Mouse (Mus musculus) forebrain, embryonic 14.5 days (tissue): ENCODE results near the gene Adcy9. TPM values are rescaled to one million over a fixed set of nuclear protein-coding genes. Genes with fewer than 3 reads are reported as not detected.

Source experiments
- ATAC-seq: fragments of 200-750 bp; cut with Nextera tagmentation; 2 replicates; pipeline ENCODE4 v1.8.0; 2017; ENCODE audit warnings: mild to moderate bottlenecking, moderate library complexity
- DNase-seq: peaks from one replicate; pipeline ENCODE4 v3.0.0-alpha.2; 2015; ENCODE audit warnings: low spot score
- H3K27ac ChIP-seq: fragments of 300-500 bp; sonication (generic); 2 replicates; pipeline ENCODE4 v1.5.1; 2014; ENCODE audit warnings: low read depth, mild to moderate bottlenecking, control low read depth, low read length, moderate library complexity
- H3K27me3 ChIP-seq: fragments of 300-500 bp; sonication (generic); replicated peaks from 2 replicates; pipeline ENCODE4 v1.6.1; 2014; ENCODE audit warnings: low read length, control low read depth, mixed read lengths; ENCODE audit not compliant: control insufficient read depth, insufficient read depth
- H3K36me3 ChIP-seq: fragments of 300-500 bp; sonication (generic); 2 replicates; pipeline ENCODE4 v1.6.1; 2014; ENCODE audit warnings: low read length, control low read depth; ENCODE audit not compliant: control insufficient read depth, insufficient read depth
- H3K4me1 ChIP-seq: fragments of 300-500 bp; sonication (generic); 2 replicates; pipeline ENCODE4 v1.6.1; 2014; ENCODE audit warnings: antibody characterized with exemption, low read length, control low read depth; ENCODE audit not compliant: control insufficient read depth, insufficient read depth
- H3K4me2 ChIP-seq: fragments of 300-500 bp; sonication (generic); 2 replicates; pipeline ENCODE4 v1.6.1; 2014; ENCODE audit warnings: mild to moderate bottlenecking, control low read depth, low read length
- H3K4me3 ChIP-seq: fragments of 300-500 bp; sonication (generic); 2 replicates; pipeline ENCODE4 v1.5.1; 2014; ENCODE audit warnings: low read depth, low read length, control low read depth
- H3K9ac ChIP-seq: fragments of 300-500 bp; sonication (generic); 2 replicates; pipeline ENCODE4 v1.6.1; 2014; ENCODE audit warnings: mild to moderate bottlenecking, low read length, control low read depth, moderate library complexity
- H3K9me3 ChIP-seq: fragments of 300-500 bp; sonication (generic); replicated peaks from 2 replicates; pipeline ENCODE4 v1.6.1; 2016; ENCODE audit warnings: low read length, control low read depth, mixed read lengths; ENCODE audit not compliant: control insufficient read depth
- WGBS: fragments of 180-500 bp; shearing (Covaris S2); extraction: QIAGEN DNeasy Blood & Tissue Kit; methylation state at CpG from one replicate; pipeline ENCODE4 v1.1.7; 2014; 5-methylcytosine and 5-hydroxymethylcytosine counted together
- polyA plus RNA-seq: library from polyadenylated mRNA; unstranded; fragments of >200 nt; fragmentation: Nextera tagmentation; extraction: Ambion mirVana; gene quantifications from 2 replicates; pipeline ENCODE4 v1.2.1, GENCODE M21; 2014

Adcy9 gene
- polyA plus RNA-seq, 1 experiment from 2014 or later, result 1.8 TPM

DNA sequence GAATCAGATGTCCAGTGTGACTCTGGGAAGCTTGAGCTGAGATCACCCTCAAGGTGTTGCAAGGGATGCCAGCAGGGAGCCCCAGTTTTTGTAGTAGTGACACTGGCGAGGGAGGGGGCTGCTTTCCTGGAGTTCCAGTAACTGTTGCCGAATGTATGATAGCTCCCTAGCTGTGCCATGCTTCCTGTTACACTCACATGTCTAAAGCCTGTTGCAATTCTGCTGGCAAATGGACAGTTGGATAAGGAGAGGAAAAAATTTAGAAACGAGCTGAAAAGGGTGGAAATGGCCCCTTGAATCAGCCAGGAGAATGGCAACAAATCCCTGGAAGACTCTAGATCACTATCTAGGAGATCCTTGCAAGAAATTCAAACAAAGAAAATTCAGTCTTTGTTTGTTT lies 140.7 kb downstream of the Adcy9 start:
- no peaks in the 10 kb centered on the region for H3K9me3 ChIP-seq
- H3K4me1 ChIP-seq, result no peaks in the 10 kb centered on the region
- H3K27me3 ChIP-seq, result no peaks in the 10 kb centered on the region
- no peaks in the 10 kb centered on the region for H3K36me3 ChIP-seq
- ATAC-seq, result no peak
- WGBS, result 66% methylated on average over 3 of the region's 3 CpGs
- H3K4me3 ChIP-seq, result no peak overlapping the region
- H3K9ac ChIP-seq, result no peak overlapping the region
- DNase-seq, result no peak
- no peak overlapping the region for H3K27ac ChIP-seq
- no peak overlapping the region for H3K4me2 ChIP-seq

DNA sequence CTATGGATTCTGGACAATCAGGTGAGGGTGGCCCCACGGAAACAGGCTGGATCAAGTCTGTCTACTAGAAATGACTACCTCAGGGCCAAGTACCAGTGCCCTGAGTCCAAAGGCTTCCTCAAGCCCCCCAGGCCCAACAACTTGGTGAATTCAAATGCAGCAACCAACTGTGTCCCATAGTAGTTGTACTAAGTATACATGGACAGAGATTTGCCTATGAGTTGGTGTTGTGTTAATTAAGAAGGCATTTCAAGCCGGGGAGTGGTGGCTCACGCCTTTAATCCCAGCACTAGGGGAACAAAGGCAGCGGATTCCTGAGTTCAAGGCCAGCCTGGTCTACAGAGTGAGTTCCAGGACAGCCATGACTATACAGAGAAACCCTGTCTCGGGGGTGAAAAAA lies 143.7 kb downstream of the Adcy9 start:
- DNase-seq (no peak), ATAC-seq (no peak)
- H3K4me3 ChIP-seq, result no peak overlapping the region
- H3K36me3 ChIP-seq, result no peaks in the 10 kb centered on the region
- peaks cover 5% of the 10 kb centered on the region; the same call in 1 of the 2 replicates for H3K4me1 ChIP-seq
- WGBS, result 77% methylated on average over 5 of the region's 5 CpGs
- H3K27ac ChIP-seq, result no peak overlapping the region
- H3K27me3 ChIP-seq, result no peaks in the 10 kb centered on the region
- H3K9ac ChIP-seq, result no peak overlapping the region
- H3K9me3 ChIP-seq, result no peaks in the 10 kb centered on the region
- no peak overlapping the region for H3K4me2 ChIP-seq

DNA sequence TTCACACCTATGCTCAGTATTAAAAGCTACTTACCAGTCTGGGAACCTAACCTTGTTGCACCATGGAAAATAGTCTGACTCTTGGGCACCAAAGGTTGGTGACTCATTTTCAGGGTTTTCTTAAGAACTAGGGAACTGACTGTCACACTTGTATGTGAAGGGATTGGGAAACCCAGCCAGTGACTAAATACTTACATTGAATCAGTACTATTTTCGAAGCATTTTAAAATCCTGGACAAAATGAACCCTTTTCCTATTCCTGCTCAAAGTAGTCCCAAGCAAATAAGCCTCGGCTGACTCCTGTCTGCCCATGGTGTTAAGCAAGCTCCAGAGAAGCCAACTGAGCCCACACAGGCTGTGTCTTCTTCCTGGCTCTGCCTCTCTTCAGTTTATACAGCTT lies 144.1 kb downstream of the Adcy9 start:
- Histone ChIP-seq H3K27ac (no peak overlapping the region), H3K4me2 (no peak overlapping the region), H3K9me3 (no peaks in the 10 kb centered on the region), H3K27me3 (no peaks in the 10 kb centered on the region), H3K4me1 (peaks cover 5% of the 10 kb centered on the region; the same call in 1 of the 2 replicates), H3K9ac (no peak overlapping the region), H3K4me3 (no peak overlapping the region), H3K36me3 (no peaks in the 10 kb centered on the region)
- 82% methylated on average over 2 of the region's 2 CpGs for WGBS
- no peak for ATAC-seq
- no peak for DNase-seq

DNA sequence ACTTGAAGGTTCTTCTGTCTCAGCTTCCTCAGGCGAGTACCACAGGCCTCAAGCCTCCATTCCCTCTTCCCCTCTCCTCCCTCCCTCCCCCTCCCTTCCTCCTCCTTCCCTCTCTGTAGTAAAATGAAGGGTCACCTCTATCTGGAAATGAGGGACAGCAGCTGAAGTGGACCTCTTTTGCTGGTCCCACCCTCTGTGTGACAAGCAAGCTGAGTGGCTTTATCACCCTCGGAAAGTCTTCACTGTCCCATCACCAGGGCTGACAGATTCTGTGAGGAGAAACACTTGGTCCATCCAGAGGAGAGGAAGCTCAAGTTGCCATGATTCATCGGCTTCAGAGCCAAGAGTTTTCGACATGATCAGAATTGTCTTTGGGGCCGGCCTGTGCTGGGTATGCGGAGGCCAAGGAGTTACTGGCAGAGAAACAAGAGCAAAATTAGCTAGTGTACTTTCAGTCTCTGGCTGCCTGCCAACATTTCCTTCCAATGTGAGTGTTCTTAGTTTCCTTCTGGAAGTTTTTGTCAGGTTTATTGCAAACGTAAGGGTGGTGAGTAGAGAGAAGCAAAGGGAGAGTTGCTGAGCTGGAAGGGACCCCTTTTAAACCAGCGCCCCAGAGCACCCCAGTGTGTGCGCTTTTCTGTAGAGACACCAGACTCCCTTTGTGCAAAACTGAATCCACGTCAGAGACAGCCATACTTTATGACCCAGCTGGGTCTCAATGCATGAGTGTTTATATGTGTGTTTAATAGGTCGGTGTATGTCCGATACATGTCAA lies 146.4 kb downstream of the Adcy9 start:
- H3K9me3 ChIP-seq, result no peaks in the 10 kb centered on the region
- no peak for ATAC-seq
- no peak overlapping the region for H3K4me3 ChIP-seq
- no peak overlapping the region for H3K4me2 ChIP-seq
- no peaks in the 10 kb centered on the region for H3K27me3 ChIP-seq
- peaks cover 5% of the 10 kb centered on the region; the same call in 1 of the 2 replicates for H3K4me1 ChIP-seq
- DNase-seq, result peak; percentile 76
- no peaks in the 10 kb centered on the region for H3K36me3 ChIP-seq
- 46% methylated on average over 12 of the region's 12 CpGs for WGBS
- no peak overlapping the region for H3K27ac ChIP-seq
- H3K9ac ChIP-seq, result no peak overlapping the region

DNA sequence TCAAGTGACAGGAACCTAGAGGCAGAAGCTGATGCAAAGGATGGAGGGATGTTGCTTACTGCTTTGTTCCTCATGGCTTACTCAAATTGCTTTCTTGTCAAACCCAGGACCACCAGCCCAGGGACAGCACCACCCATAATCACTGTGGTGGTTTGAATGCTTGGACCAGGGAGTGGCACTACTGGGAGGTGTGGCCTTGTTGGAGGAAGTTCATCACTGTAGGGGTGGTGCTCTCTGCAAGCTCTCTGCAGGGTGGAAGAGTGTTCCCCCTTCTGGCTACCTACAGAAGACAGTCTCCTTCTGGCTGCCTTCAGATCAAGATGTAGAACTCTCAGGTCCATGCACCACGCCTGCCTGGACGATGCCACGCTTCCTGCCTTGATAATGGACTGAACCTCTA lies 148.0 kb downstream of the Adcy9 start:
- H3K27ac ChIP-seq, result no peak overlapping the region
- H3K36me3 ChIP-seq, result no peaks in the 10 kb centered on the region
- WGBS, result 84% methylated on average over 3 of the region's 3 CpGs
- no peak overlapping the region for H3K9ac ChIP-seq
- H3K4me2 ChIP-seq, result no peak overlapping the region
- DNase-seq (no peak), ATAC-seq (no peak)
- H3K4me1 ChIP-seq, result peaks cover 11% of the 10 kb centered on the region
- no peaks in the 10 kb centered on the region for H3K9me3 ChIP-seq
- H3K4me3 ChIP-seq, result no peak overlapping the region
- no peaks in the 10 kb centered on the region for H3K27me3 ChIP-seq

DNA sequence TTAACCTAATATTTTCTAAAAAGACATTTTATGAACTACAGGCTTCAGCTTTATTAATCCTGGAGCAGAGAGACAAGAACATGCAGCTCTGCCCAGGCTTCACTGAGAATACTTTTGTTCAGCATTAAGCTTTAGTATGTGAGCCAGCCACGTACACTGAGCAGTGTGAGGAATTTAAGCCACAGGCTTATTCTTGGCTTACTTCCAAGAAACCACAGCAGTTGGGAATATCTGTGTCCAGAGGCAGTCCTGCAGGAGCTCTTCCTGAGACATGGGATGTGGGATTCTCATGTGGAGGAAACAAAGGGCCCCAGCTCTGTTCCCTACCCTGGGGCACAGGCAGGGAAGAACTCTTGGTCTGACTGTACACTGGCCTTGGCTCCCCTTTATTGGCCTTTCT lies 149.4 kb downstream of the Adcy9 start:
- 8% methylated on average over 1 of the region's 1 CpGs for WGBS
- Histone ChIP-seq H3K36me3 (no peaks in the 10 kb centered on the region), H3K9ac (no peak overlapping the region), H3K27me3 (no peaks in the 10 kb centered on the region), H3K9me3 (no peaks in the 10 kb centered on the region), H3K4me2 (no peak overlapping the region), H3K4me1 (peaks cover 11% of the 10 kb centered on the region), H3K27ac (no peak overlapping the region), H3K4me3 (no peak overlapping the region)
- ATAC-seq, result no peak
- peak; percentile 73 for DNase-seq

DNA sequence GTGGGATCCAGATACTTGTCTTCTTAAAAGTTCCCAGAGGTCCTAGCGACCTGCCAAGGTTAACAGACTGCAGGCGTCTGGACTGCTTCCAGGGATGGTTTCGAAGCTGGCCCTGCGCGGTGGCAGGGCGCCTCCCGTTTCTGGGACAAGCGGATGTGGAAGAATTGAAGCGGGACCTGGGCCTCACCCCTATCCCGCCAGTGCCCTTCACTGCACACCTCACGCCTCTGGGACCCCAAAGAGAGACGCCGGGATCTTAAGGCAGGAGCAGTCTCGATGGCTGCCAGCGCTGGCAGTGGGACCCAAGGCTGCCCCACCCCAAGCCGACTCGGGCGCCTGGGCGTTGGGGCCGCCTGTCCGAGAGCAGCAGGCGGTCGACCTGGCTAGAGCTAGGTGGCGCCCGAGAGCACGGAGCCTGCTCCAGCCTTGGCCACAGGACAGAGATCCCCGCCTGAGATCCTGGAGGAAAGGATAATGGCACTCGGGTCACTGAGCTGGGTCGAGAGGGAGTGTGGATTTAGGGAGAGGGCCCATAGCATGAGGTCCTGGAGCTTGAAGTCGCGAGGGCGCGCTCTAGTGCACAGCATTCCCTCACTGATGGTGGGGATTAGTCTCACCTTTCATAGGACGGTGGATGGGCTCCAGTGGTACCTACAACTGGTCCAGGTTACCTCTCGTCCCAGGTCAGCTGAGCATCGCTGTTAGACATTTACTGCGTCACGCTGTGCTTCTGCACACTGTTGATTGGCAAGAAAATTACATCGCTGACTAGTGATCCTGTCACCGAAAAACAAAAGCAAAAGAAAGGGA lies 152.2 kb downstream of the Adcy9 start:
- Histone ChIP-seq H3K9me3 (no peaks in the 10 kb centered on the region), H3K36me3 (no peaks in the 10 kb centered on the region), H3K4me1 (peaks cover 6% of the 10 kb centered on the region; the same call in 1 of the 2 replicates), H3K9ac (peak overlapping the region; percentile 51), H3K4me2 (peak overlapping the region; percentile 68), H3K27me3 (no peaks in the 10 kb centered on the region), H3K4me3 (peak overlapping the region; percentile 29), H3K27ac (no peak overlapping the region)
- 9% methylated on average over 40 of the region's 40 CpGs for WGBS
- peak; percentile 88 for ATAC-seq
- DNase-seq, result peak; percentile 69

DNA sequence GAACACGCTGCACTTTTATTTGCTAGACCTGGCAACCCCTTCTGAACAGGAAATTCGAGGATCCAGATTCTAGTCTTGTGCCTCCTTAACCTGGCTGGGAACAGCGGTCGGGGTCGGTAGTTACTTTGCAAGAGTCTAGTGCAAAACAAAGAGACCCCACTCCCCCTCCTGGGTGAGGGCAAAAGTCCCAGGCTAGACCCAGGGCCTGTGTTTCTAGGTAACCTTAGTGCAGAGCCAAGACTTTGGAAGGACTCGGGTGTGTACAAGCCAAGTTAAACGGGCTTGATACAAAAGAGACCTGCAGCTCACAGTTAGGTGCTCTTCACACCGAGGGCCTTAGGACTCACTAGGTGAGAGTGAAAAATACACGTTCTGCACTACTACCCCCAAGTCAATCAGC lies 152.8 kb downstream of the Adcy9 start:
- DNase-seq, result no peak
- H3K4me2 ChIP-seq, result peak overlapping the region; percentile 68
- 65% methylated on average over 9 of the region's 9 CpGs for WGBS
- peaks cover 6% of the 10 kb centered on the region; the same call in 1 of the 2 replicates for H3K4me1 ChIP-seq
- ATAC-seq, result peak; percentile 15; the same call in 1 of the 2 replicates
- H3K4me3 ChIP-seq, result no peak overlapping the region
- H3K27me3 ChIP-seq, result no peaks in the 10 kb centered on the region
- no peaks in the 10 kb centered on the region for H3K9me3 ChIP-seq
- H3K27ac ChIP-seq, result no peak overlapping the region
- H3K9ac ChIP-seq, result peak overlapping the region; percentile 51; the same call in 1 of the 2 replicates
- H3K36me3 ChIP-seq, result no peaks in the 10 kb centered on the region

DNA sequence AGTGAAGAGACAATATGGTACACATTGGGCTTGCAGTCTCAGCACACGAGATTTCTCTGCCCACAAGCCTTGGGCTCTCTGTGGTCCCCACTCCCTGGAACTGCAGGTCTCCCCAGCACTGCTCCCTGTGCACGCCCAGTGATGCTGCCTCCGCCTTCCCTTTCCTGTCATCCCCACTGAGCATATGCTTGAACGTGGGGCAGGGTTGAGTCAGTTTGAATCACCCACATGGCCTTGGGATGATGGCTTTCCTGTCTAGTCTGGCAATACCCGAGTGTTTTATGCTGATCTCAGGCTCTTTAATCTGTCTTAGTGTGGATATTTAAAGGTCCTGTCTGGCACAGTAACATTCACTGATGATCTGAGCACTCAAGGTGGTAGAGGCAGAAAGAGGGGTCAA lies 154.9 kb downstream of the Adcy9 start:
- H3K9me3 ChIP-seq, result no peaks in the 10 kb centered on the region
- no peak overlapping the region for H3K4me2 ChIP-seq
- no peak overlapping the region for H3K27ac ChIP-seq
- H3K4me3 ChIP-seq, result no peak overlapping the region
- peaks cover 6% of the 10 kb centered on the region; the same call in 1 of the 2 replicates for H3K4me1 ChIP-seq
- DNase-seq, result no peak
- no peak for ATAC-seq
- 67% methylated on average over 5 of the region's 5 CpGs for WGBS
- no peak overlapping the region for H3K9ac ChIP-seq
- no peaks in the 10 kb centered on the region for H3K36me3 ChIP-seq
- no peaks in the 10 kb centered on the region for H3K27me3 ChIP-seq
